In the genomic region with DNA sequence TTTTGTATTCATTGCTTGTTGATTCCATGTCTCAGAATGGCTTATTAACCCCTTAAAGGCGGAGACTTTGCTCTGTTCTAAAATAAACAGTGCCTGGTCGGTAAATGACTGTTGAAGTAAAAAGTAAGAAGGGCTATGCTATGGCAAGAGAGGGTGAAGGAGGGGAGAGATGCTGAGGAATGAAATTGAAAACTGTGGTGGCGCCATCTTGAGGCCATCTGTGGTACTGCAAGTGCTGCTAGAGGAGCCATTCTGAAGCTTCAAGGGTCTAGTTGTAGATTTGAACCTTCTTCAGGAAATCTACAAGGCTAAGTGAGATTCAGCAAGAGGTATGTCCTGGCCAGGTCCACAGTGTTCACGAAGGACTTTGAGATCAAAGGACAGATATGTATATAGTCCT, we compare ENCODE assay signal across 9 mouse cellular contexts. TPM values are rescaled to one million over a fixed set of nuclear protein-coding genes. Genes with fewer than 3 reads are reported as not detected.
DNase-seq lines count a peak whose midpoint lies in the region; ATAC-seq lines count a peak whose summit lies in the region.
"Had no signal": no experiment of that assay in that cellular context is flagged by ENCODE, and none has a peak within 500 bp of the region (broad histone marks: within the 10 kb centered on the region; RNA-seq: fewer than 3 reads in every experiment).

No protein-coding gene starts in this region.

- no peaks in the 10 kb centered on the region for H3K9me3 ChIP-seq in midbrain, embryonic 10.5 days (replicated peaks)
- H3K9me3 ChIP-seq in midbrain, embryonic 16.5 days (replicated peaks; ENCODE audit: control insufficient read depth, low read length, poor library complexity, severe bottlenecking): no peaks in the 10 kb centered on the region
- H3K9me3 ChIP-seq in limb, embryonic 11.5 days (ENCODE audit: control insufficient read depth, low read length): no peaks in the 10 kb centered on the region
- H3K9me3 ChIP-seq: heart, embryonic 15.5 days had no signal

- intact Hi-C loops in heart, postnatal 14 days (cut with DNase I): loop anchor here (2.0 kb wide), 1 partner anchor 64 kb away; no protein-coding TSS in a partner anchor

- peaks cover 23% of the 10 kb centered on the region for H3K4me1 ChIP-seq in midbrain, embryonic 10.5 days
- H3K4me1 ChIP-seq in midbrain, embryonic 16.5 days (ENCODE audit: control insufficient read depth, insufficient read depth, low read length): peaks cover 26% of the 10 kb centered on the region
- H3K4me1 ChIP-seq in limb, embryonic 11.5 days (ENCODE audit: control insufficient read depth, insufficient read depth, low read length): peaks cover 10% of the 10 kb centered on the region

- H3K9ac ChIP-seq in midbrain, embryonic 16.5 days (ENCODE audit: low read depth, low read length): no peak overlapping the region
- H3K9ac ChIP-seq in limb, embryonic 11.5 days (ENCODE audit: low read length): no peak overlapping the region
- H3K9ac ChIP-seq: heart, embryonic 15.5 days had no signal

- H3K36me3 ChIP-seq in midbrain, embryonic 10.5 days: peaks cover 5% of the 10 kb centered on the region; the same call in 1 of the 2 replicates
- H3K36me3 ChIP-seq in midbrain, embryonic 16.5 days (ENCODE audit: control insufficient read depth, insufficient read depth, low read length): no peaks in the 10 kb centered on the region
- no peaks in the 10 kb centered on the region for H3K36me3 ChIP-seq in limb, embryonic 11.5 days (ENCODE audit: control insufficient read depth, insufficient read depth, low read length)
- H3K36me3 ChIP-seq: heart, embryonic 15.5 days had no signal

- peak; percentile 73 for DNase-seq in midbrain, embryonic 10.5 days (ENCODE audit: low spot score)
- peak; percentile 64 for DNase-seq in R1 (ENCODE audit: low read depth, low spot score)
- DNase-seq in cerebellum, adult 9-11 months: peak; percentile 79
- peak; percentile 63 to 78 for DNase-seq in heart, postnatal 14 days
- peak; percentile 84 for DNase-seq in limb, embryonic 11.5 days (ENCODE audit: low spot score)
- DNase-seq in right cerebral cortex, adult 2 months (ENCODE audit: low spot score in 2 of 2): peak; percentile 82 to 85

- no peak overlapping the region for H3K4me2 ChIP-seq in midbrain, embryonic 16.5 days (ENCODE audit: low read length)
- no peak overlapping the region for H3K4me2 ChIP-seq in limb, embryonic 11.5 days (ENCODE audit: low read depth, severe bottlenecking)
- H3K4me2 ChIP-seq: heart, embryonic 15.5 days had no signal

- peaks cover 30% of the 10 kb centered on the region for H3K27me3 ChIP-seq in midbrain, embryonic 10.5 days (ENCODE audit: low read depth, poor library complexity, severe bottlenecking)
- H3K27me3 ChIP-seq in midbrain, embryonic 16.5 days (ENCODE audit: control insufficient read depth, insufficient read depth, low read depth, low read length): no peaks in the 10 kb centered on the region
- no peaks in the 10 kb centered on the region for H3K27me3 ChIP-seq in limb, embryonic 11.5 days (ENCODE audit: control insufficient read depth, insufficient read depth, low read length)

- 3% methylated on average over 4 of the region's 4 CpGs for WGBS in midbrain, embryonic 10.5 days
- WGBS in midbrain, embryonic 16.5 days: 6% methylated on average over 4 of the region's 4 CpGs
- WGBS in limb, embryonic 11.5 days: 6% methylated on average over 4 of the region's 4 CpGs

- ATAC-seq in midbrain, embryonic 16.5 days: no peak
- ATAC-seq in limb, embryonic 11.5 days (ENCODE audit: insufficient number of reproducible peaks, low FRiP score, low TSS enrichment, low read depth): no peak

- no peak overlapping the region for H3K4me3 ChIP-seq in midbrain, embryonic 10.5 days
- no peak overlapping the region for H3K4me3 ChIP-seq in midbrain, embryonic 16.5 days (ENCODE audit: low read depth, low read length)
- H3K4me3 ChIP-seq in limb, embryonic 11.5 days (ENCODE audit: low read depth, low read length): no peak overlapping the region
- H3K4me3 ChIP-seq: heart, embryonic 15.5 days had no signal

- H3K27ac ChIP-seq in midbrain, embryonic 10.5 days (replicated peaks): no peak overlapping the region
- H3K27ac ChIP-seq in midbrain, embryonic 16.5 days (ENCODE audit: low read length): no peak overlapping the region
- no peak overlapping the region for H3K27ac ChIP-seq in limb, embryonic 11.5 days (replicated peaks; ENCODE audit: low read depth, low read length)
- H3K27ac ChIP-seq: heart, embryonic 15.5 days had no signal

RNA-seq across cellular contexts. Expression of gene Shank3, which starts 30.9 kb away (rescaled TPM):
- 2.1 and 2.6 TPM in 2 replicates for polyA plus RNA-seq in midbrain, embryonic 10.5 days (2016; fragmentation: Nextera tagmentation; extraction: Ambion mirVana)
- 12.0 and 16.7 TPM in 2 replicates for polyA plus RNA-seq in midbrain, embryonic 16.5 days (2015; fragmentation: Nextera tagmentation; extraction: Ambion mirVana)
- total RNA-seq in heart, postnatal 14 days (2021): 10 to 100 TPM; 78.7 to 83.9 TPM
- polyA plus RNA-seq in limb, embryonic 11.5 days (2014; fragmentation: Nextera tagmentation; extraction: Ambion mirVana): 1.9 and 2.5 TPM in 2 replicates
- total RNA-seq: neutrophil, adult 5-6 weeks had no signal

RNA-seq across cellular contexts. Expression of gene Acr, which starts 37.8 kb away (rescaled TPM):
- 0.10 and 0.47 TPM in 2 replicates for polyA plus RNA-seq in midbrain, embryonic 10.5 days (2016; fragmentation: Nextera tagmentation; extraction: Ambion mirVana)
- polyA plus RNA-seq in midbrain, embryonic 16.5 days (2015; fragmentation: Nextera tagmentation; extraction: Ambion mirVana): 1.6 and 1.8 TPM in 2 replicates
- total RNA-seq in heart, postnatal 14 days (2021): under 1 TPM; 0.15 to 0.53 TPM
- 0.17 TPM in 1 of 2 replicates, not detected in the other for polyA plus RNA-seq in limb, embryonic 11.5 days (2014; fragmentation: Nextera tagmentation; extraction: Ambion mirVana)
- total RNA-seq: neutrophil, adult 5-6 weeks had no signal

RNA-seq across cellular contexts. Expression of gene Arsa, which starts 53.1 kb away (rescaled TPM):
- polyA plus RNA-seq in midbrain, embryonic 10.5 days (2016; fragmentation: Nextera tagmentation; extraction: Ambion mirVana): 13.5 and 14.0 TPM in 2 replicates
- 32.6 and 37.6 TPM in 2 replicates for polyA plus RNA-seq in midbrain, embryonic 16.5 days (2015; fragmentation: Nextera tagmentation; extraction: Ambion mirVana)
- total RNA-seq in heart, postnatal 14 days (2021): 10 to 100 TPM; 13.7 to 15.5 TPM
- polyA plus RNA-seq in limb, embryonic 11.5 days (2014; fragmentation: Nextera tagmentation; extraction: Ambion mirVana): 7.6 and 8.4 TPM in 2 replicates
